Mouse (Mus musculus) cortical plate, adult 2 months (tissue): ENCODE measurements around the gene Fgf4.

ENCODE experiments used
- CTCF ChIP-seq: fragments of 200-500 bp; IDR thresholded peaks from 2 replicates; pipeline ENCODE4 v1.5.1; 2011; ENCODE audit warnings: mild to moderate bottlenecking, control low read depth, low read length; ENCODE audit not compliant: insufficient read depth; ENCODE audit errors: extremely low read depth
- POLR2A ChIP-seq: fragments of 200-500 bp; IDR thresholded peaks from 2 replicates; pipeline ENCODE4 v1.6.1; 2011; ENCODE audit warnings: mild to moderate bottlenecking, low read length, control low read depth; ENCODE audit not compliant: insufficient read depth; ENCODE audit errors: extremely low read depth

DNA sequence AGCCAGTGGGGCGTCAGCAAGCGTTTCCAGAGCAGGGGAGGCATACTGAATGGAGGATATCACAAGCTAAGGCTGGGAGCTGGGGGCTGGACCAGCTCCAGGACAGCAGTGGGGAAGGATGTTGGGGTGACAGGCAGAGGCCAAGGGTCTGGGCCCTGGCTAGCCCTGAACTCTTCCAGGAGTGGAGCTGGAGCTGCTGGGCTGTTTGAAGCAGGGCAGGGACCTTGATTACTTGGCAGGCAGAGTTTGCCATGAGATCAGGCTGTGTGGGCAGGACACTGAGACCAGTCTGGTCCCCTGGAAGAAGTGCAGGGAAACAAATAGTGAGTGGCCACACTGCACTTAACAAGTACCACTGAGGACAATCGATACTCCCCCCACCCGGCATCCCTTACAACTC, 27.1 kb downstream of the Fgf4 start:
- TF ChIP-seq CTCF (no peak), POLR2A (no peak)
